Mouse (Mus musculus) heart, postnatal 10 days (tissue): Measurements from ENCODE around the gene Tnpo2. TPM values are rescaled to one million over a fixed set of nuclear protein-coding genes. Genes with fewer than 3 reads are reported as not detected.
"Not testable (repeated sequence)": the region's sequence is repeated elsewhere in the genome, so short reads cannot be mapped to it uniquely, and the experiment has no call there.

Experiments
- DNase-seq, 2 experiments: peaks; one replicate each; pipeline ENCODE4 v3.0.0; 2021
- intact Hi-C: fragments of 180-260 bp; cut with DNase I; formaldehyde crosslinking; loops from one replicate; pipeline ENCODE4 v1.15.1; 2025
- total RNA-seq, 2 experiments: library from RNA; stranded (reverse); gene quantifications; 2 replicates each; pipeline ENCODE4 v1.2.3; 2021

The Tnpo2 gene
- total RNA-seq, 2 experiments from 2014 or later, result 32.2 to 39.6 TPM

GRCm38 (mm10) chr8:85071041-85071440, 34.3 kb downstream of the Tnpo2 start:
- intact Hi-C loops, result no loop called here

GRCm38 (mm10) chr8:85071514-85072281, 35.0 kb downstream of the Tnpo2 start, which contains the start of gene Dhps:
Gene Dhps (plus strand): TSS chr8:85071757.
- intact Hi-C loops, result no loop called here
- DNase-seq, result peak; percentile 93 to 94

More at GRCm38 (mm10) chr8:85071041-85071440, 34.3 kb downstream of the Tnpo2 start:
- DNase-seq, result peak in 1 of 2 experiments; percentile 22

- DNase-seq, result no peak
- intact Hi-C loops, result no loop called here
Observed at GRCm38 (mm10) chr8:85072364-85072929, 35.7 kb downstream of the Tnpo2 start.

DNA sequence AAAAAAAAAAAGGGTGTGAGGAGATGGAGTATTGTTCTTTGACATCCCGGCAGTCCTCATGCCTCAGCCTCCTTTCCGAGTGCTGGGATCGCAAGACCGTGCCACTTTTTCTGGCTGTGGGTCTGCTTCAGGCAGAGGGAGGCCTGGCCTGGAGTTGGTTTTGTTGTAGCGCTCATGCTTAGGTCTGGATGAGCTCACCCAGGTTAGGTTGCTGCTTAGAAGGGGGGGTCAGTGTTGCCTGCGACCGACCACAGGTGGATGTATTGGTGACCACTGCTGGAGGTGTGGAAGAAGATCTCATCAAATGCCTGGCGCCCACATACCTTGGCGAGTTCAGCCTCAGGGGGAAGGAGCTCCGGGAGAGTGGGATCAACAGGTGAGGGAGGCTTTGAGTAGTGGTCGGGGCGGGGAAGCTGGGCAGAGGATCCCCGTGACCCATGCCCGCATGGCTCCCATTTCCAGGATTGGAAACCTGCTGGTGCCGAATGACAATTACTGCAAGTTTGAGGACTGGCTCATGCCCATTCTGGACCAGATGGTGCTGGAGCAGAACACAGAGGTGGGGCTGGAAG, 36.4 kb downstream of the Tnpo2 start:
- DNase-seq, result no peak
- intact Hi-C loops, result no loop called here

DNA sequence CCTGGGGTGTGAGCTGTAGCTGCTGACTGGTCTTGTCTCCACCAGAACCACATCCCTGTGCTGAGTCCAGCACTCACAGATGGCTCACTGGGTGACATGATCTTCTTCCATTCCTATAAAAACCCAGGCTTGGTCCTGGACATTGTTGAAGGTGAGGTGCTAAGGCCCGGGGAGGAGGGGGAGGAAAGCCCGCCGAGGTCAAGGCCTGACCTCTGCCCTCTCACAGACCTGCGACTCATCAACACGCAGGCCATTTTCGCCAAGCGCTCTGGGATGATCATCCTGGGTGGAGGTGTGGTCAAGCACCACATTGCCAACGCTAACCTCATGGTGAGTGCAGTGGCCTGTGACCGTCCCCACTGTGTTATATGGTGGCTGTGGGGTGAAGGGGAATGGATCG, 37.5 kb downstream of the Tnpo2 start:
- no peak for DNase-seq
- intact Hi-C loops, result no loop called here

DNA sequence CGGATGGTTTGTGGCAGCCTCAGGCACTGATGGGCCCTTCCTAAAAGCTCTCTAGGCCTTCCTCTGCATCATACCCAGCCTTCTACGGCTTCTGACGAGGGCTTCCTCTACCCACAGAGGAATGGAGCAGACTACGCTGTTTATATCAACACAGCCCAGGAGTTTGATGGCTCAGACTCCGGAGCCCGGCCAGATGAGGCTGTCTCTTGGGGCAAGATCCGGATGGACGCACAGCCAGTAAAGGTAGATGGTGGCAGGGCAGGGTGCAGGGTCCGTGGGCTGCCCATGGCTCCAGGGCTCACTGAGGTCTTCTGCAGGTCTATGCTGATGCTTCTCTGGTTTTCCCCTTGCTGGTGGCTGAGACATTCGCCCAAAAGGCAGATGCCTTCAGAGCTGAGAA, 37.9 kb downstream of the Tnpo2 start:
- no peak for DNase-seq
- intact Hi-C loops, result loop anchor here (5.0 kb wide), 1 partner anchor 198 kb away; no protein-coding TSS in a partner anchor

GRCm38 (mm10) chr8:85076001-85076400, 39.3 kb downstream of the Tnpo2 start:
- intact Hi-C loops, result loop anchor here (5.0 kb wide), 1 partner anchor 196 kb away; no protein-coding TSS in a partner anchor
- peak; percentile 46 to 65 for DNase-seq

DNA sequence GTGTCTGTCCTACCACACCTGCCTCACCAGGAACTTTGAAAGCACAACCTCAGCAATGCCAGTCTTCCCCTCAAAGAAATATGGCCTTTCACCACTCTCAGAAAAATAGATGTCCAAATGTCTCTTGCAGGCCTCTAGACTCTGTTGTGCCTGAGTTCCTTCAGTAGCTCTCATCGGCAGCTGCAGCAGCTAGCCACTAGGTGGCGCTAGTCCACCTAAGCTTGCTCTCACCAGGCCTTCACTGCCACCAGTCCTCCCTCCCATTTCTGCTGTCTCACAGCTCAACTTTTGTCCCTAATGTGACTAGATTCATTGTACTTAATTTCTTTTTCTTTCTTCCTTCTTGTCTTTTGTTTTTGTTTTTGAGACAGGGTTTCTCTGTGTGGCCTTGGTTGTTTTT, 40.3 kb downstream of the Tnpo2 start:
- intact Hi-C loops, result loop anchor here (1.0 to 5.0 kb wide), 2 partner anchors 94 to 195 kb away; no protein-coding TSS in a partner anchor
- peak; percentile 83 to 89 for DNase-seq

DNA sequence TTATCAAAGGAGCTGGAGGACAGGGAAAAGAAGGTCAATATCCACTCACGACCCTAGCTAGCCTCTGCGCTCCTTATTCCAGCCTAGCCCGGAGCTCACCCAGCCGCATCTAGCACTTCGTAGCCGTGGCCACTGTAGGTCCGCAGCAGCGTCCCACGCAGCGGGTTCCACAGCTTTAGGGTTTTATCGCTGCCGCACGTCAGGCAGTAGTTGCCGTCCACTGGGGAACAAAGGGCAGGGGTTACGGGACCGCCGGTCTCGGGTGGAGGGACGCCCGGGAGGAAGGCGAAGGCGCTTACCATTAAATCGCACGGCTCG, 43.5 kb downstream of the Tnpo2 start:
- DNase-seq, result no peak
- intact Hi-C loops, result loop anchor here (5.0 kb wide), 2 partner anchors 217 to 327 kb away; partner anchors contain the start of genes Orc6 and Vps35

DNA sequence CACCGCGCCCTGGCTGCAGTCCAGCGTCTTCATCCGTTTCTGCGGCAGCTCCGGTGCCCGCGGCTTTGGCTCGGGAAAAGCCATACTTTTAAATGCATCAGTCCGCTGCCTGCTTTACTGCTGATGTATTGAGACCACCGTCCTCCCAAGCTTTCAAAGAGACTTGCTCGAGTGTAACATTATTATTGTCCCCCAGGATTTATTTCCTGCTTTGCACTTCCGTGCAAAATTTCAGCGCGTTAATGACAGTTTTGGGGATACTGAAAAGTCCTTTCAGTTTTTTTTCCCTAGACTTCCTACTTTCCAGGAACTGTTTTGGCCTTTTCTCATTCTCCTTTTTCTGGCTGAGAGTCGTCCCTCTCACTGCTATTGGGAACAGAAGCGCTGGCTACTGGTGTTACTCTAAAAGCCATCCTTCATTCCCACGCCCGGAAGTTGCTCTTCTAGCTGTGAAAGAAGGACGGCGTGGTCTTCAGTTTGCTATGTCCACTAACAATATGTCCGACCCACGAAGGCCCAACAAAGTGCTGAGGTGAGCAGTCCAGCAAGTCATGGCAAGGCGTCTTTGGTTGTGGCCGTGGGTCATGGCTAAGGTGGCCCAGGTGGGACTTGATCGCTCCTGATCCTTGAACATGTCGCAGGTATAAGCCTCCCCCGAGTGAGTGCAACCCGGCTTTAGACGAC, 44.0 kb downstream of the Tnpo2 start, which contains the start of gene Wdr83os:
Gene Wdr83os, plus strand, starts transcription at position 209 of the 684 bp plus-strand sequence.
- intact Hi-C loops, result loop anchor here (5.0 kb wide), 2 partner anchors 217 to 327 kb away; partner anchors contain the start of genes Orc6 and Vps35
- DNase-seq, result peak; percentile 74 to 81

GRCm38 (mm10) chr8:85081216-85081555, 44.5 kb downstream of the Tnpo2 start, which contains the start of gene Wdr83:
Gene Wdr83 (minus strand): TSS chr8:85081306.
- DNase-seq, result peak in 1 of 2 experiments; percentile 44
- intact Hi-C loops, result loop anchor here (5.0 kb wide), 2 partner anchors 216 to 326 kb away; partner anchors contain the start of genes Orc6 and Vps35

DNA sequence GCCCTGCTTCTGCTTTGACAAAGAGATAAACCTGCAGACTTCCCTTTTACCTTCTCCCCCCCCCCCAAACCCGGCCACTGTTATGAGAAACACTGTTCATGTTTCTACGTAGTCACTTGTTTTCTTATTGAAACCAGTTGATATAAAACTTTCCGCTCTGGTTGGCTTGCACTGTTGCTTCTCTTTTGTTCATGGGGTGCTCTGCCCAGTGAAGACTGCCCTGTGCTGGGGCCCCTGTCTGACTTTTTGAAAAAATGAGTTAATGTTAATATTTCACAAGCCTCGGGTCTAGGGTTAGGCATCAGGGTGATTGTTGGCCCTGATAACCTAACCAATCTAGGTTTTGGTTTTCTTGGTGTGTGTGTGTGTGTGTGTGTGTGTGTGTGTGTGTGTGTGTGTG, 45.5 kb downstream of the Tnpo2 start:
- DNase-seq, result not testable (repeated sequence)
- intact Hi-C loops, result loop anchor here (5.0 kb wide), 2 partner anchors 215 to 325 kb away; partner anchors contain the start of genes Orc6 and Vps35

GRCm38 (mm10) chr8:85083108-85083813, 46.5 kb downstream of the Tnpo2 start, which contains the start of gene Man2b1:
Gene Man2b1 (plus strand): TSS chr8:85083270.
- intact Hi-C loops, result loop anchor here (5.0 kb wide), 2 partner anchors 214 to 324 kb away; partner anchors contain the start of genes Orc6 and Vps35
- DNase-seq, result peak; percentile 92 to 93

- no peak for DNase-seq
- intact Hi-C loops, result loop anchor here (5.0 kb wide), 2 partner anchors 213 to 323 kb away; partner anchors contain the start of genes Orc6 and Vps35
Observed at GRCm38 (mm10) chr8:85084633-85085032, 47.9 kb downstream of the Tnpo2 start.

- intact Hi-C loops, result no loop called here
Observed at GRCm38 (mm10) chr8:85086238-85086637, 49.5 kb downstream of the Tnpo2 start.

GRCm38 (mm10) chr8:85088771-85089170, 52.1 kb downstream of the Tnpo2 start:
- intact Hi-C loops, result no loop called here
- no peak for DNase-seq

More at GRCm38 (mm10) chr8:85086238-85086637, 49.5 kb downstream of the Tnpo2 start:
- DNase-seq, result no peak

DNA sequence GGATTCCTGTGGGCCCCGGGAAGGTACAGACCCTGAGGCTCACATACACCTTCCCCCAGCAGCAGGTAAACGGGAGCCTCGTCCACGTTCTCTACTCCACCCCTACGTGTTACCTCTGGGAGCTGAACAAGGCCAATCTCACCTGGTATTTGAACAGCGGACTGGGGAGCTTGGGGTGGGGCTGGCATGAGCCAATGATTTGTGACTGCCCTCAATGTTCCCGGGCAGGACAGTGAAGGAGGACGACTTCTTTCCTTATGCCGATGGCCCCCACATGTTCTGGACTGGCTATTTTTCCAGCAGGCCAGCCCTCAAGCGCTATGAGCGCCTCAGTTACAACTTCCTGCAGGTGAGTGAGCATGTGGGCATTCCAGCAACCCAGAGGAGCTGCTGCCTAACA, 54.1 kb downstream of the Tnpo2 start:
- no peak for DNase-seq

DNA sequence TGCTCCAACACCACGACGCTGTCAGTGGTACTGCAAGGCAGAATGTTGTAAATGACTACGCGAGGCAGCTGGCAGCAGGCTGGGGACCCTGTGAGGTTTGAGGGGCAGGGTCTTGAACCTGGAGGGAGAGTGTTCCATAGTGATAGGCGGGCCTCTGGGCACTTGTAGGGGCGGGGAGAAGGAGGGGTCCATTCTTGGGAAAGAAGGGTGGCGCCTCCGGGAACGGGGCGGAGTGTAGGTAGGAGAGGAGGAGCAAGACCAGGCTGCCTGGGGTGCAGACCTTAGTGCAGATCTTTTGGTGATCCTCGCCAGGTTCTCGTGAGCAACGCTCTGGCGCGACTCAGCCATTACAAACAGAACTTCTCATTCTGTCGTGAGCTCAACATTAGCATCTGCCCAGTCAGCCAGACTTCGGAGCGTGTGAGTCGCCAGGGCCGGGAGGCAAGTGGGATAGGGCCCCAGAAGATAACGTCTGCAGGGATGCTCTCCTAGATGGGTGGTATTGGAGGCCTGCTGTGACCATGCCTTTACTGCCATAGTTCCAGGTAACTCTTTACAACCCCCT, 54.9 kb downstream of the Tnpo2 start:
- no peak for DNase-seq
- intact Hi-C loops, result no loop called here

More for the DNA sequence above, 54.1 kb downstream of the Tnpo2 start:
- intact Hi-C loops, result no loop called here

- no peak for DNase-seq
- intact Hi-C loops, result no loop called here
Observed at GRCm38 (mm10) chr8:85095051-85095450, 58.3 kb downstream of the Tnpo2 start.
